Mouse (Mus musculus): ENCODE data around the gene Odc1. TPM values are rescaled to one million over a fixed set of nuclear protein-coding genes. Genes with fewer than 3 reads are reported as not detected.

The Odc1 gene
- polyA plus RNA-seq, 1 experiment from 2014 or later = 148 TPM

- H3K36me3 ChIP-seq = no peaks in the 10 kb centered on the region
- H3K9ac ChIP-seq = 0 out of 2 replicates have a peak overlapping the region, but pooled peaks have one; percentile 10
- H3K27me3 ChIP-seq = 0 out of 2 replicates have a peak, but pooled peaks cover 5% of the 10 kb centered on the region
- H3K9me3 ChIP-seq = no peaks in the 10 kb centered on the region
- peak; percentile 49 for ATAC-seq (ENCODE audit: low FRiP score)
- 7% methylated on average over 6 of the region's 6 CpGs for WGBS
- H3K4me2 ChIP-seq = no peak overlapping the region
- 0 out of 2 replicates have a peak overlapping the region, but pooled peaks have one; percentile 13 for H3K27ac ChIP-seq
- H3K4me3 ChIP-seq = no peak overlapping the region
- peaks cover 13% of the 10 kb centered on the region; the same call in 1 of the 2 replicates for H3K4me1 ChIP-seq (replicated peaks)
Observed at GRCm38 (mm10) chr12:17576041-17576440, 31.4 kb downstream of the Odc1 start.

GRCm38 (mm10) chr12:17578601-17579000 is 34.0 kb downstream of the Odc1 start:
- Histone ChIP-seq H3K4me2 (no peak overlapping the region), H3K4me3 (no peak overlapping the region), H3K4me1 (replicated peaks) (peaks cover 13% of the 10 kb centered on the region; the same call in 1 of the 2 replicates), H3K9me3 (no peaks in the 10 kb centered on the region), H3K36me3 (no peaks in the 10 kb centered on the region), H3K27ac (no peak overlapping the region), H3K9ac (no peak overlapping the region), H3K27me3 (0 out of 2 replicates have a peak, but pooled peaks cover 5% of the 10 kb centered on the region)
- 49% methylated on average over 4 of the region's 4 CpGs for WGBS
- ATAC-seq (ENCODE audit: low FRiP score) = no peak

GRCm38 (mm10) chr12:17581001-17581400 is 36.4 kb downstream of the Odc1 start:
- no peak overlapping the region for H3K9ac ChIP-seq
- peaks cover 14% of the 10 kb centered on the region for H3K4me1 ChIP-seq (replicated peaks)
- no peak overlapping the region for H3K4me2 ChIP-seq
- H3K4me3 ChIP-seq = no peak overlapping the region
- H3K36me3 ChIP-seq = no peaks in the 10 kb centered on the region
- H3K27ac ChIP-seq = no peak overlapping the region
- no peaks in the 10 kb centered on the region for H3K9me3 ChIP-seq
- WGBS = 77% methylated on average over 6 of the region's 6 CpGs
- ATAC-seq (ENCODE audit: low FRiP score) = no peak
- no peaks in the 10 kb centered on the region for H3K27me3 ChIP-seq

GRCm38 (mm10) chr12:17582406-17582805 is 37.8 kb downstream of the Odc1 start:
- no peaks in the 10 kb centered on the region for H3K27me3 ChIP-seq
- no peaks in the 10 kb centered on the region for H3K9me3 ChIP-seq
- H3K4me3 ChIP-seq = no peak overlapping the region
- no peak for ATAC-seq (ENCODE audit: low FRiP score)
- WGBS = 95% methylated on average over 4 of the region's 4 CpGs
- no peak overlapping the region for H3K9ac ChIP-seq
- peaks cover 8% of the 10 kb centered on the region for H3K4me1 ChIP-seq (replicated peaks)
- no peak overlapping the region for H3K27ac ChIP-seq
- H3K36me3 ChIP-seq = no peaks in the 10 kb centered on the region
- H3K4me2 ChIP-seq = no peak overlapping the region

- peak; percentile 80 for ATAC-seq (ENCODE audit: low FRiP score)
- no peak overlapping the region for H3K4me2 ChIP-seq
- 24% methylated on average over 3 of the region's 3 CpGs for WGBS
- H3K36me3 ChIP-seq = no peaks in the 10 kb centered on the region
- H3K4me1 ChIP-seq (replicated peaks) = peaks cover 8% of the 10 kb centered on the region
- no peak overlapping the region for H3K4me3 ChIP-seq
- no peaks in the 10 kb centered on the region for H3K27me3 ChIP-seq
- H3K9me3 ChIP-seq = no peaks in the 10 kb centered on the region
- no peak overlapping the region for H3K9ac ChIP-seq
- no peak overlapping the region for H3K27ac ChIP-seq
Observed at GRCm38 (mm10) chr12:17583860-17584259, 39.3 kb downstream of the Odc1 start.

GRCm38 (mm10) chr12:17586011-17586410 is 41.4 kb downstream of the Odc1 start:
- 83% methylated on average over 3 of the region's 3 CpGs for WGBS
- Histone ChIP-seq H3K4me3 (no peak overlapping the region), H3K4me1 (replicated peaks) (peaks cover 8% of the 10 kb centered on the region), H3K9ac (no peak overlapping the region), H3K9me3 (no peaks in the 10 kb centered on the region), H3K27ac (no peak overlapping the region), H3K36me3 (no peaks in the 10 kb centered on the region), H3K4me2 (no peak overlapping the region), H3K27me3 (no peaks in the 10 kb centered on the region)
- ATAC-seq (ENCODE audit: low FRiP score) = no peak

- no peaks in the 10 kb centered on the region for H3K9me3 ChIP-seq
- no peak overlapping the region for H3K9ac ChIP-seq
- H3K36me3 ChIP-seq = no peaks in the 10 kb centered on the region
- ATAC-seq (ENCODE audit: low FRiP score) = no peak
- WGBS = 90% methylated on average over 3 of the region's 3 CpGs
- no peak overlapping the region for H3K4me2 ChIP-seq
- no peak overlapping the region for H3K27ac ChIP-seq
- H3K4me3 ChIP-seq = no peak overlapping the region
- H3K27me3 ChIP-seq = no peaks in the 10 kb centered on the region
- peaks cover 8% of the 10 kb centered on the region for H3K4me1 ChIP-seq (replicated peaks)
Observed at GRCm38 (mm10) chr12:17588436-17588835, 43.8 kb downstream of the Odc1 start.

GRCm38 (mm10) chr12:17588906-17589612 is 44.5 kb downstream of the Odc1 start:
- no peak for ATAC-seq (ENCODE audit: low FRiP score)
- no peaks in the 10 kb centered on the region for H3K27me3 ChIP-seq
- H3K27ac ChIP-seq = no peak overlapping the region
- H3K9me3 ChIP-seq = no peaks in the 10 kb centered on the region
- H3K4me3 ChIP-seq = no peak overlapping the region
- no peak overlapping the region for H3K9ac ChIP-seq
- H3K4me2 ChIP-seq = no peak overlapping the region
- H3K4me1 ChIP-seq (replicated peaks) = peaks cover 4% of the 10 kb centered on the region
- 95% methylated on average over 7 of the region's 7 CpGs for WGBS
- no peaks in the 10 kb centered on the region for H3K36me3 ChIP-seq

GRCm38 (mm10) chr12:17591249-17591648 is 46.7 kb downstream of the Odc1 start:
- 88% methylated on average over 4 of the region's 4 CpGs for WGBS
- H3K9ac ChIP-seq = no peak overlapping the region
- no peak for ATAC-seq (ENCODE audit: low FRiP score)
- no peaks in the 10 kb centered on the region for H3K9me3 ChIP-seq
- H3K27ac ChIP-seq = no peak overlapping the region
- H3K27me3 ChIP-seq = no peaks in the 10 kb centered on the region
- H3K4me2 ChIP-seq = no peak overlapping the region
- no peaks in the 10 kb centered on the region for H3K36me3 ChIP-seq
- no peaks in the 10 kb centered on the region for H3K4me1 ChIP-seq (replicated peaks)
- no peak overlapping the region for H3K4me3 ChIP-seq

GRCm38 (mm10) chr12:17593956-17594355 is 49.4 kb downstream of the Odc1 start:
- Histone ChIP-seq H3K36me3 (no peaks in the 10 kb centered on the region), H3K9me3 (no peaks in the 10 kb centered on the region), H3K27ac (no peak overlapping the region), H3K9ac (no peak overlapping the region), H3K4me2 (no peak overlapping the region), H3K4me3 (no peak overlapping the region), H3K27me3 (no peaks in the 10 kb centered on the region), H3K4me1 (replicated peaks) (no peaks in the 10 kb centered on the region)
- no peak for ATAC-seq (ENCODE audit: low FRiP score)
- 89% methylated on average over 2 of the region's 2 CpGs for WGBS

- H3K27ac ChIP-seq = no peak overlapping the region
- H3K36me3 ChIP-seq = no peaks in the 10 kb centered on the region
- no peaks in the 10 kb centered on the region for H3K9me3 ChIP-seq
- no peak overlapping the region for H3K9ac ChIP-seq
- no peak overlapping the region for H3K4me3 ChIP-seq
- ATAC-seq (ENCODE audit: low FRiP score) = no peak
- no peaks in the 10 kb centered on the region for H3K27me3 ChIP-seq
- H3K4me2 ChIP-seq = no peak overlapping the region
- WGBS = 86% methylated on average over 4 of the region's 4 CpGs
- no peaks in the 10 kb centered on the region for H3K4me1 ChIP-seq (replicated peaks)
Observed at GRCm38 (mm10) chr12:17594701-17595100, 50.1 kb downstream of the Odc1 start.

GRCm38 (mm10) chr12:17595166-17595565 is 50.6 kb downstream of the Odc1 start:
- Histone ChIP-seq H3K27ac (no peak overlapping the region), H3K9ac (no peak overlapping the region), H3K9me3 (no peaks in the 10 kb centered on the region), H3K4me1 (replicated peaks) (no peaks in the 10 kb centered on the region), H3K27me3 (no peaks in the 10 kb centered on the region), H3K36me3 (no peaks in the 10 kb centered on the region), H3K4me3 (no peak overlapping the region), H3K4me2 (no peak overlapping the region)
- no peak for ATAC-seq (ENCODE audit: low FRiP score)
- WGBS = 93% methylated on average over 1 of the region's 1 CpGs
